Mouse (Mus musculus) bone marrow, adult 2 months (tissue): ENCODE measurements around the gene Rprd1b.

Experiments used
- CTCF ChIP-seq: fragments of 200-500 bp; IDR thresholded peaks from 2 replicates; pipeline ENCODE4 v1.5.1; 2011; ENCODE audit warnings: low read length, control low read depth; ENCODE audit not compliant: control insufficient read depth, insufficient read depth
- POLR2A ChIP-seq: fragments of 200-500 bp; IDR thresholded peaks from 2 replicates; pipeline ENCODE4 v1.6.1; 2011; ENCODE audit warnings: low read depth, mild to moderate bottlenecking, control low read depth, low read length, borderline replicate concordance; ENCODE audit not compliant: control insufficient read depth

DNA sequence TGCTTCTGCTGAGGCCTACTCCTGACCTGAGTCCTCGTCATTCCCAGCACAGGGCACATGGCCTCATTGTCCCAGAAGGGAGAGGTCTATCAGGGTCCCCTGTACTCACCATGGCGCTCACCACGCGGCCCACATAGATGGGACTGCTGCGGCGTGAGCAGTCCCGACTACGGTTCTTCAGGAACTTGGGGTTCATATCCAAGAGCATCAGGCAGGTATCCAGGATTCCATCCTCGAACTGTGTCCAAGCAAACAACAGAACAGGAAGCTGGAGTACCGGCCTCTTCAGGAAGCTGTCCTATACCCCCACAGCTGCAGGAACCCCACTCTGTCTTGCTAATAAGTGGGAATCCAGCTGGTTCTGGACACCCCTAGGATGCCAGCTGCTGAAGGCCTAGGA, 104.0 kb downstream of the Rprd1b start:
- TF ChIP-seq CTCF (no peak), POLR2A (no peak)
